Mouse (Mus musculus) lung, postnatal 4 days (tissue): ENCODE measurements at regions not wholly inside any gene's neighbourhood (a gene's known extent, or its start where the extent isn't known, plus 50 kb on each side); places are given as distances from the start of the nearest gene placed in this dataset.

Source experiments
- DNase-seq, 2 experiments: peaks; one replicate each; pipeline ENCODE4 v3.0.0; 2021

DNA sequence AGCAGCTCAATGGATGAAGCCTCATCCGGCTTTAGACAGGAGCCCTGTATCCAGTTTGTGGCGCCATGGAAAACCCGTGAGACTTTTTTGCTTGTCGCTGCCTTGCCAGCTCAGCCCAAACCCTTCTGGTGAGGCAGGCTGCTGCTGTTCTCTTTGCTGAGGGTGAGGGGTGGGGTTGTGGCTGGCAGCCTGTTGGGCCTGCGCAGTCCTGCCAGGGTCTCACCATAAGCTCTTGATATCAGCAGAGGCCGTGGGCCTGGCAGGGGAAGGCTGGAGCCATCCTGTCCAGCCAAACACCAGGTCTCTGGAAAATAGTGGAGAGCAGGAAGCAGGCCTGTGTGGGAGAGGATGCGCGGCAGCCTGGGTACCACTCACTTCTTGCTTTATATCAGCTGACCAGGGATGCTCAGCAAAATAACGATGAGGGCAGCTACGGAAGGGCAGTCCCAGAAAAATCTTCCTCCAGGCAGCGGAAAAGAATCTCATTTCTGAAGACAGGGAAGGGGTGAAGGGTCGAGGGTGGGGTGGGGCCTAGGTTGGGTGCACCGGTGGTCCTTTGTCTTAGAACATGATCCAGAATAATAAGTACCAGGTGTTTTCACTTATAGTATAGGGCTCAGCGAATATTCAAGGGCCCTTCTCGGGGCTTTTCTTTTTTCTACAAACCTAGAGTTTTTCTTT lies 73.4 kb upstream of the Medag start:
- DNase-seq, result no peak

DNA sequence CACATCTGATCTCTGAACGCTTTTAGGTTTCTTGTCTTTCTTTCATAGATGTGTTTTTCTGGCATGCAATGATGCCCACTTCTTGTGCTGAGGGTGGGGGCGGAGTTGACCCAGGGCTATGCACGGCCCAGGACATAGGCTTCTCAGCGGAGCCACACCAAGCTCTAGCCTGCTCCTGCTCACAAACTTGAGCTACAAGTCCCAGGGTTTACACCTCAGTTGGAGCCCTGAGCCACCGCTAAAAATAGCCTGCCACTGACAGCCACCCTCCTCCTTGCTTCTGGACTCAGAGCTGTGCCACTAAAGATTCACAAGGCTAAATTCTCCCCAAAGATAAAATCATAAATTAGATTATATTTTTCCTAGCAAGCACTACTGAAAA lies 72.9 kb upstream of the Medag start:
- no peak for DNase-seq

DNA sequence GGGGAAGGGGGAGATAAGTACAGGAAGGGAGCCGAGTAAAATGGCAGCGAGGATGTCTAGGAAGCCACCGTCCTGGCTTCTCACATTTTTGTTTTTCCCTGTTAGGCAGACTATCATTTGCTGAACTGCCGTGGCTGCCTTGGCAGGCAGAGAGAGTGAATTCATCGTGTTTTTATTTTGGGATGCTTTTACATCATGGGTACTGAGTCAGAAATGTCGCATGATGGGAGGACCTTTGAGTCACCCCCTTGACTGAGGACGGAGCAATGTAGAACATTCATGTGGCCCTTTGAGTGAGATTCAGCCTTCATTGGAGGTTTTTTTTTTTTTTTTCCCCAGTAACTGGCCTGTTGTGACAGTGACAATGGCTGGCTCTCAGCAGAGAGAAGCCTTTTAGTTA lies 71.2 kb upstream of the Medag start:
- DNase-seq, result no peak

DNA sequence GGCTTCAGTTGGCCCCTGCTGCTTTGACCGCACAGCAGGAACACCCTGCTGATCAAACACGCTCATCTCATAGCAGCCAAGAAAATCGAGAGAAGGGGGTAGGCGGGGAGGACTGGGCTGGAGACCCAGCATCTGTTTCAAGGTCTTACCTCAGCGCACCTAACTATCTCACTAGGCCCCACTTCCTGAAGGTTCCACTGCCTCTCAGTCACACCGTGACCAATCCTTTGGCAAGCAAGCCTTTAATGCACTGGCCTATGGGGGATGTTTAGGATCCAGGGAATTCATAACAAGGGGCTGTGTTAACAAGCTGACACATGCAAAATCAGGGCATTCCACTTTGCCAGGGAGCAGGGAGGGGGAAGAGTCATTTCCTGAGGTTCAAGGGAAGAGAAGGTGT lies 70.1 kb upstream of the Medag start:
- no peak for DNase-seq

DNA sequence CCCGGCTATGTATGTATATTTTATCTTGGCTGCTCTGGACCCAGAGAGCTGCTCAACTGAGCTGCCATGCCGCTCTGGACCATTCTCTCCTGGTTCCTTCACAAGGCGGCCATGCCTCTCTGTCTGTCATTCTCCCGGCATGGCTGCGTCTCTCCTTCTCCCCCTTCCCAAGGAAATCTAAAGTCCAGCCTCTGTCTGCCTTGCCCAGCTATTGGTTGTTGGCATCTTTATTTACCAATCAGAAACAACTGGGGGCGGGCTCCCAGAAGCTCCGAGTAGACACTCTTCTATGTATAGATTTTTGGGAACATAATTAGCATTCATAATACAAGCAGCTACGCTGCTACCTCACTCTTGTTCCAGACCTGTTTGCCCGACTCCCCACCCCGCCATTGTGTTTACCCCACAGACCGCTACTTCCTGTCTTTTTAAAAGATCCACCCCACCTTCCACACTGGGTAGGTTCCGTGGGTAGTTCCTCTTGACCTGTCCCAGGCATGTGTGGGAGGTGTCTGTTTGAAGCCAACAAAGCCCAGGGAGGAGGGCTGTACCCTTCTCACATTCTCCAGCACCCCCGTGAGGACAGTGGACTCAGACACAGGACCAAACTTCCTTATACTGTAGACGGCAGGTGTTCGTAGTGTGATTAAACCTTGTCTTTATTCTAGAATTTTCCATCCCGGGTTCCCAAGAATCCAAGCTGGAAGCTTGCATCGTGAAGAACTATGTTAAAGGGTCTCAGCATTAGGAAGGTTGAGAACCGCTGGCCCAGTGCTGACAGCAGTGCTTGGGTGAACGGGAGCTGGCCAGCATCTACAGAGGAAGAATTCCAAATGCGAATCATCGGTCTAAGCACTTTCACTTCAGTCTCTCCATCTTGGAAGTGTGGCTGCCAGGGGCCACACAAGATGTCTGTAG lies 67.7 kb upstream of the Medag start:
- DNase-seq, result no peak

DNA sequence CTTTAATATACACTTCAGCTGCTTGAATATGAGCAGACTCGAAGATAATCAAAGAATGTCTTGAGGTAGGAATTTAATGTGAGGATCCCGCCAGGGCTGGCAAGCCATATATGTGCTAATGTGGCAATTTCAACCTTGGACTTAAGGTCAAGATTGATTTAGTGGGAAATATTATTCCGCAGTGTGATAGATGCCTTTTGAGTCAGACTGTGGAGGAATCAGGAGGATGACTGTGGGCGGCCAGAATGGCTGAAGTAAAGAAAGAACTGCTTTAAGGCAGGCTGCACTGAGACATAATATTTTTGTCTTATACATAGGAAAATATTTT lies 67.1 kb upstream of the Medag start:
- DNase-seq, result no peak

DNA sequence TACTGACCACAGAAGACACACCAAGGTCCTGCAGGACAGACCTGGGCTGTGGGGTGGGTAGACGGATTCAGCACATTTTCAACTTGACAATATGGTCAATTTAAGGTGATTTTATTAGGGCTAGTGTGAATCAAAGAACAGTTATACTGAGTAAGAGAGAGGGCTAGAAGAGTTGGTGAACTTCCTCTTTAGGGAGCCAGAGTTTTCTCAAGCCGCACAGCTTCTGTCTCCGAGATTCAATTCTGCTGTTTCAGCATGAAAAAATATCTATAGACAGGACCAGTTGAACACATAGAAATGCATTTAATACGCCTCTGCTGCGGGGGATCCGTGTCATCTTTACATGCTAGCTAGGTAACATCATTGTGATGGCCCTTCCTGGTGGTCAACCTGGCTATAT lies 66.4 kb upstream of the Medag start:
- DNase-seq, result no peak

DNA sequence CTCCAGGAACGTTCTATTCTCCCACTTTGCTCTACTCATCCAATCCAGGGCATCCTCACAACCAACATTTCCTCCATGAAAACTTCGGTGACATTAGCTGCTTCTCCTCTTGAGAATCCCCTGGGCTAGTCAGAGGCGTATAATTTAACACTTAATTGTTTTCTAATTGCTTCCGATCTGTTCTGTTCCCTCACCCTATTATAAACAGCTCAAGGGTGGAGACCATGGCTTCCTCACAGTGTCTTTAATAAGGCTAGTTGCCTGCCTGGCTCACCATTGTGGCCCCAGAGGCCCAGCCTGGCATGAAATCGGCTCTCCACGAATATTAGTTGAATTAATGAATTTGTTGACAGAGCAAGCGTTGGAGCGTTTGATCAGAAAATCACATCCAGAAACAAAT lies 61.9 kb upstream of the Medag start:
- DNase-seq, result no peak

DNA sequence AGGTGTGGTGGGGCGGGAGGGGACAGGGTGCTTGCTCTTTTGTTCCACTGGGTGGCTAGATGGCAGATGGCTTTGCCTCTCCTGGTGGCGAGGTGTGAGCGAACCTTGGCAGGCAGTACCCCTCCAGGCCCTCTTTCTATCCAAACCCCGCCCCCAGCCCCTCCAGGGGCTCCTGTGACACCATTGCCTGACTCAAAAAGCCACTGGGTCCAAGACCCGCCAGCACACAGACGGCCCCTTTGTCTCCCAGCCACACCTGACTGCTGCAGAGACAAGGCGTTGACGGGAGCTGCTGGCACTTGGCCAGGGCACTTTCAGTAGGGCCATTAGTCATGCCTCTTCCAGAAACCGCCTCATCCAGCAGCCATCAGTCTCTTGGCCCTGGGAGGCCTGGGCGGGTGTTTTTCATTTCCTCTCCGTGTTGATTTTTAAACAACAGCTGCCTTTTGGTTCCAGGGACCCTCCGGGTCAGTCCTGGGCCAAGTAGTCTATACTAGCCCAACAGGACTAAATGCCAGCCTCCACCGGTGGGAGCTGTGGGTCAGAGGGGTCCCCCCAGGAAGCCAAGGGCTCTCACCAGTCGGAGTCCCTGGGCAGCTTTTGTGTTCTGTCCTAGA lies 58.4 kb upstream of the Medag start:
- peak; percentile 68 to 82 for DNase-seq

DNA sequence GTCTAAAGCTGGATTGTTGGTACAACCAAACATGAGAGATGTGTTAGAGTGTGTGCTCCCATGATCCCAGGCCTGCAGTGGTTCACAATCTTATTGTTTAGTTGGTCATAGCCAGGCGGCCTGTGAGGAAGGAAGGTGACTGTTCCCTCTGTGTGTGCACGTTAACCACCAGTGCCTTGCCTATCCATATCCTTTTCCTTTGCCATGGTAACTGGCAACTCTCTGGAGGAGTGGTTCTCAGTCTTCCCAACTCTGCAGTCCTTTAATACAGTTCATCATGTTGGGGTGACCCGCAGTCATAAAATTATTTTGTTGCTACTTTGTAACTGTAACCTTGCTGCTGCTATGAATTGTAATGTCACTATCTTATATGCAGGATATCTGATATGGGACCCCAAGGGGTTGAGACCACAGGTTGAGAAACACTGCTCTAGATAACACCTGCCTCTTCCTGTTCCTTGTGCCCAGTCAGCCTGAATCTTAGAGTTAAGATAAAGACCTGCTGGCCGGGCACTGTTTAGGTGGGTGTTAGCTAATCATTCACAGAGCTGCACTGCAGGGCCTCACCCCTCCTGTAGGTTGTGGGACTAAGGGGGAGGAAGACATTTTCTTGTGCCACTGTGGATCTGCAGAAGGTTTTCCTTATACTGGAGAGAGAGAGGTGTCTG lies 57.0 kb upstream of the Medag start:
- no peak for DNase-seq

DNA sequence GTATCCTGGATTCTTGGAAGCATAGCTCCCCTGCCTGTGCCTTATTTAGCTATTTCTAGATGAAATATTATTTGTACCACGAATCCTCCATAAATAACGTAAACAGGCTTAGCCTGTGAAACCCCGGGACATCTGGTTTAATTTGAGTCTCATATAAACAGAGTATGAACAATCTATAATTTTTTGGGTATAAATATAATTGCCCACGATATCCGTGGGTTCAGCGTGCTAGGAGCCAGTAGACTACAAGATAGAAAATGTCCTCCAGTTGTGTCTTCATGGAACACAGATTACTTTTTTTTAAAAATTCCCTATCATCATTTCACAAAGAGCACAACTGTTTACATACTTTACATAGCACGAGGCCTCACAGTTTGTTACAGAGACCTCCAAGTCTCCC lies 56.4 kb upstream of the Medag start:
- DNase-seq, result no peak

DNA sequence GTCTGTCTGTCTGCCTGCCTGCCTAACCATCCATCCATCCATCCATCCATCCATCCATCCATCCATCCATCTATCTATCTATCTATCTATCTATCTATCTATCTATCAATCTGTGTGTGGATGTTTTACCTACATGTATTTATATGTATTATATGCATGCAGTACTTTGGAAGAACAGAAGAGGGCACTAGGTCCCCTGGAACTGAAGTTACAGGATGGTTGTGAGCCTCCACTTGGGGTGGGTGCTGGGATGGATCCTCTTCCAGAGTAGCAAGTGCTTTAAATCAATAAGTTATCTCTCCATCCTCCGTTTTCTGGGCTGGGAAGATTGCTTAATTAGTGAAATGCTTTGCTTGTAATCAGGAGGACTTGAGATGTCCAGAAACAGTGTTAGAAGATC lies 54.6 kb upstream of the Medag start:
- no peak for DNase-seq
